Mouse (Mus musculus) brain, embryonic 14.5 days (tissue): ENCODE results near the gene Emcn.

Experiments
- CTCF ChIP-seq: fragments of 200-500 bp; IDR thresholded peaks from 2 replicates; pipeline ENCODE4 v1.5.1; 2012; ENCODE audit warnings: inconsistent platforms, mild to moderate bottlenecking, moderate library complexity, borderline replicate concordance; ENCODE audit not compliant: insufficient read depth, insufficient read length; ENCODE audit errors: extremely low read depth
- POLR2A ChIP-seq: fragments of 200-500 bp; IDR thresholded peaks from 2 replicates; pipeline ENCODE4 v1.6.1; 2012; ENCODE audit warnings: mild to moderate bottlenecking, inconsistent platforms, borderline replicate concordance; ENCODE audit not compliant: poor library complexity, insufficient read depth, insufficient read length, severe bottlenecking; ENCODE audit errors: extremely low read depth

DNA sequence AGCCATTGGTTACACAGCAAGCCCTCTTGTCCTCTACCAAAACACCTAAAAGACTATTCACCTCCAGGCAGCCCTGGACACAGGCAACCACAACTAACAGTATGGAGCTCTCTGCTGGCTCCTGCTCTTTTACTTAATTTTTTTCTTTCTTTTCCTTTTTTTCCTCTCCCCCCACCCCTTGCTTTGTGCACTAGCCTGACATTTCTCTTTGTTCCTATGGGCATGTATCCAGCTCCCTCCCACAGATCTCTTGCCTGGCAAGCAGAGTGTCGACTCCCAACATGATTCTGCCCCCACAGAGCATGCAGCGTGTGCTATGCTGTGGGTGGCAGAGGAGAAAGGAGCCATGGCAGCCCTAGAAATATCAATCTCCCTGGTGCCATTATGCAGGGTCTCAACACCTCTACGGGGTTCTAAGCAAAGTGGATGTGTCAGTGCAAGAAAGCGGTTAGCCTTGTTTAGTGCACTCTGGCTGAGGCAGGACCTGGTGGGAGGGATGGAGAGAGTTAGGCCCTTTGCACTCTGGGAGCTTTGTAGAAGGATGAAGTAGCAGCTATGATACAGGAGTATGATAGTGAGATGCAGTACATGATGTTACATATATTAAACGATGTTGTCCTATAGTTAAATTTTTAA is 74.7 kb downstream of the Emcn start:
- no peak for TF ChIP-seq CTCF
- no peak for TF ChIP-seq POLR2A
